Mouse (Mus musculus) lung, postnatal 0 days (tissue): ENCODE results near the gene Zfp53.

ENCODE experiments used
- CTCF ChIP-seq: IDR thresholded peaks from 2 replicates; pipeline ENCODE4 v1.5.1; 2016; ENCODE audit warnings: antibody characterized with exemption, mild to moderate bottlenecking
- EP300 ChIP-seq: IDR thresholded peaks from 2 replicates; pipeline ENCODE4 v1.6.1; 2016; ENCODE audit warnings: antibody characterized with exemption, mild to moderate bottlenecking, control low read depth

GRCm38 (mm10) chr17:21472032-21472652 lies 16.7 kb upstream of the Zfp53 start:
- TF ChIP-seq CTCF (no peak), EP300 (no peak)
